Mouse (Mus musculus) ovary, adult 2 months (tissue): ENCODE data around the gene Cpt1a. TPM values are rescaled to one million over a fixed set of nuclear protein-coding genes. Genes with fewer than 3 reads are reported as not detected.

Source experiments
- polyA plus RNA-seq: library from polyadenylated mRNA; depleted of rRNA; stranded (reverse); fragments of >200 nt; gene quantifications from 2 replicates; pipeline ENCODE4 v1.2.3, GENCODE M21; 2012; rRNA removed

Gene Cpt1a
- polyA plus RNA-seq = 219 and 237 TPM in 2 replicates

DNA sequence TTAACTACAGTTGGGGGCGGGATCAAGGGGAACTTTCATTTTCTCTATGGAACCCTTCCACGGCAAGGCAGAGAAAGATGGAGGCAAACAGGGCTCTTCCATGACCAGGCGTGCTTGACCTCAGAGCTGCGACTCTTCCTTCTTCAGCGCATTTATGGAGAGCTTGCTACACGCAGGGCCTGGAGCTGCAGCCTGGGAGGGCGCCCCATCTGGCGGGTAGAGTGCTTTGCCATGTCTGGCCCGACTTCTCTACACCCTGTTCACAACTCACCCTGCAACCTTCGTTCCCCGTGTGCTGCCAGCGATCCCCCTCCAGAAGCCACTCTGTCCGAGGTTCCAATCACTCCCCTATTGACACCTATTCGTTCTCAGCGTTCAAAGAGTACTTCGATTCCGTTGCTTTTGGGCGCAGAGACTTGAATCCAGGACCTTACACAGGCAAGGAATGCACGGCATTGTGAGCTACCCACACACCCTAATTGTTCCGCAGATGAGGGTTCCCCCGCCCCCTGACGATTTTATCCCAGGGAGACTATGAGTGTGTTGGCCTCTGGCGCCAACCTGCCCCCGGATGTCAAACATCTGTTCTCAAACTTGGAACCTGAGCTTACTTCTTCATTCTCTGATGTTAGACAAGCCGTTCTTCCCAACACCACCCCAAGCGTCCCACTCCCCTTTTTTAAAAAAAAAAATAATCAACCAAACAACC, at the start of gene Cpt1a:
TSS of gene Cpt1a (plus strand) at position 74 of the 709 bp plus-strand sequence.

DNA sequence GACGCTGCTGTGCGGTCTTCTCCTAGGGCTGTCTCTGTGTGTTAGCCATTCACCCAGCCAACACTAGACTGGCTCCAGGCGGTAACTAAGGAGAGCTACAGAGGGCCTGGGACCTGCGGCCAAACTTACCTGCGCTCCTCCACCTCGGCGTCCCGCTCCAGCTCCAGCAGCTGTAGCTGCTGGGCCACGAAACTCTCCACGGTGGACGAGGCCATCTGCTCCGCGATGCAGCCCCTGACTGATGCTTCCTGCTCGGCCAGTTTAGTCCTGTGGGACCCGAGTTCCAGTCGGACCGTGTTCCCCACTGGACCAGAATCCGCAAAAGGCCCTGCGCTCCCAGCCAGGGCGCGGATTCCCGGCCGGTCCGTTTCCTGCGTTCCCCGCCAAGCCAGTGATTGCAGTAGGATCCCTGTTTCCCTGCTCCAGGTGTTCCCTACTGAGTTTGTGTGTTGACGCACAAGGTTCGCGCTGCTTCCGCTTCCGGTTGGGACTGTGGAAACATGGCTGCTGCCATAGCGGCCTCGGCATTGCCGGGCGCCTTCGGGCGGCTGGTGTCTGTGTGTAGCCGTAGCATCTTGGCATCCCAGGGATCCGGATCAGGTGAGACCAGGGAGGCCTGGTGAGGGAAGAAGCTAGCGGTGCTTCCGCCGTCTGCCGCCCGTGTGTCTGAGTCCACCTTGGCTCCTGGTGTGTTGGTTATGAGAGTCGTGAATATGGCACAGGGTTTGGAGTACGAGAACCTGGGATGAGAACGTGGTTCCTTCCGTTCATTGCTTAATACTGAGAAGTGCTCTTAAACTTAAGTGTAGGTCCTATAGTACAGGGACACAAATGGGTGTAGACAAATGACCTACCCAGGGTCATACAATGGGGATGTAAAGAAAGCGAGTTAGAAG, 39.3 kb upstream of the Cpt1a start, which contains the start of the genes Mrpl21 and Ighmbp2:
TSS of gene Mrpl21 (plus strand) at position 330 of the 896 bp plus-strand sequence.
TSS of gene Ighmbp2 (minus strand) at position 446 of the 896 bp plus-strand sequence.

DNA sequence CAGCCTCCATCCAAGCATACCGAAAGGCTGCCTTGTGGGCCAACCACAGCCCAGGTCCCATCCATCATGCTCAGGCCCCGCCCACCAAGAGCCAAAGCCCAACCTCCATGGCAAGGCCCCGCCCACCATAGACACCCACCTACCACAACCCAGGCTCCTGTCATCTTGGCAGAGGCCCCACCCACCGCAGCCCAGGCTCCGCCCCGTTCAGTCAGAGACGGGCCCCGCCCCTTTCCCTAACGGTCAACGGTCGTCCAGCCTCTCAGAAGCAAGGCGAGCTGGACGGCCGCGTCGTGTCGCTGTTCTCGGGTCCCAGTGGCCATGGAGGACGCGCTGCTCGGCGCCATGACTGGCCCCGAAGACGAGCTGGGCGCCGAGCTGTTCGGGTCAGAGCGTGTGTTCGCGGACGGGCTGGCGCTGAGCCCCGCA, 66.5 kb downstream of the Cpt1a start, which contains the start of gene Tesmin:
TSS of gene Tesmin (plus strand) at position 229 of the 429 bp plus-strand sequence.

DNA sequence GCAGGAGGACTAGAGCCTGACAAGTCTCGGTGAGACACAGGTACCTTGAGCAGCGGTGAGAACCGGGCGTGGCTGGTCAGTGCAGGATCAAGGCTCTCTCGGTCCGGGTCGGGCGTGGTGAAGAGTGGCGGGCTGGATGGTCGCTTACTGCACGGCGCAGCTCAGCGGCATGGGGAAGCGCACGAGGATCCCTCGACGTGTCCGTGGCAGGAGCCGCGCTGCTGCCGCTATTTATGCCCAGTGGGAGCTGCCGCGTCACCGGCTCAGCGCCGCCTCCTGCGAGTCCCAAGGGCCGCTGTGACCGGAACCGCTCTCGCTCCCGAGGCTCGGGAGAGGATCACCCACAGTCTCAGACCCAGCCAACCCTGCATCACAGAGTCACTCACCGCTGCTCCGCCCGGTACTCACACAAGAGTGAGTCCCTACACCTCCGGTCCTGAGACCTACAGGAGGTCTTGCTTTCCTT, 92.2 kb downstream of the Cpt1a start, which contains the start of gene Gal:
TSS of gene Gal (minus strand) at position 277 of the 466 bp plus-strand sequence.

Other genes starting within 250 kb of the Cpt1a start
- gene Mrpl21, start 39.4 kb upstream of the Cpt1a start, polyA plus RNA-seq = 44.8 and 55.7 TPM in 2 replicates
- 12.8 and 12.9 TPM in 2 replicates for gene Ighmbp2, start 39.3 kb upstream of the Cpt1a start, polyA plus RNA-seq
- gene Tesmin, start 66.5 kb downstream of the Cpt1a start, polyA plus RNA-seq = 0.50 and 0.68 TPM in 2 replicates
- 0.21 and 0.66 TPM in 2 replicates for gene Gal, start 92.2 kb downstream of the Cpt1a start, polyA plus RNA-seq